Mouse (Mus musculus) spleen, adult 2 months (tissue): ENCODE results near the gene Rasgrp4. TPM values are rescaled to one million over a fixed set of nuclear protein-coding genes. Genes with fewer than 3 reads are reported as not detected.

ENCODE experiments used
- DNase-seq, 2 experiments: peaks; one replicate each; pipeline versions ENCODE4 v3.0.0 to v3.0.0-alpha.2; 2012 to 2021; ENCODE audit warnings: low spot score in 2 of 2, low read depth in 1 of 2
- H3K27ac ChIP-seq: fragments of 200-500 bp; 2 replicates; pipeline ENCODE4 v1.5.1; 2012; ENCODE audit warnings: low read length, inconsistent platforms; ENCODE audit not compliant: insufficient read depth
- H3K27me3 ChIP-seq: fragments of 200-500 bp; 2 replicates; pipeline ENCODE4 v1.6.1; 2012; ENCODE audit warnings: mild to moderate bottlenecking, moderate library complexity, low read length, inconsistent platforms; ENCODE audit not compliant: control insufficient read depth, insufficient read depth
- H3K36me3 ChIP-seq: fragments of 200-500 bp; 2 replicates; pipeline ENCODE4 v1.6.1; 2012; ENCODE audit warnings: mild to moderate bottlenecking, low read length, inconsistent platforms; ENCODE audit not compliant: control insufficient read depth, insufficient read depth
- H3K4me1 ChIP-seq: fragments of 200-500 bp; 2 replicates; pipeline ENCODE4 v1.6.1; 2011; ENCODE audit warnings: inconsistent platforms; ENCODE audit not compliant: control insufficient read depth, insufficient read depth, insufficient read length
- H3K4me3 ChIP-seq: fragments of 200-500 bp; 2 replicates; pipeline ENCODE4 v1.5.1; 2011; ENCODE audit warnings: mild to moderate bottlenecking, inconsistent platforms; ENCODE audit not compliant: insufficient read depth, insufficient read length; ENCODE audit errors: extremely low read depth
- CTCF ChIP-seq: fragments of 200-500 bp; IDR thresholded peaks from 2 replicates; pipeline ENCODE4 v1.5.1; 2011; ENCODE audit warnings: mild to moderate bottlenecking, inconsistent platforms; ENCODE audit not compliant: insufficient read depth, insufficient read length, insufficient replicate concordance; ENCODE audit errors: extremely low read depth
- POLR2A ChIP-seq: fragments of 200-500 bp; IDR thresholded peaks from 2 replicates; pipeline ENCODE4 v1.6.1; 2011; ENCODE audit warnings: low read depth, low read length, inconsistent platforms
- WGBS: fragments of 180-500 bp; shearing (Covaris S2); methylation state at CpG from one replicate; pipeline ENCODE4 v1.1.7; 2018; 5-methylcytosine and 5-hydroxymethylcytosine counted together
- polyA plus RNA-seq: library from polyadenylated mRNA; depleted of rRNA; stranded (reverse); fragments of >200 nt; gene quantifications from 2 replicates; pipeline ENCODE4 v1.2.3, GENCODE M21; 2012

The Rasgrp4 gene
- polyA plus RNA-seq, 1 experiment: 16.4 TPM

DNA sequence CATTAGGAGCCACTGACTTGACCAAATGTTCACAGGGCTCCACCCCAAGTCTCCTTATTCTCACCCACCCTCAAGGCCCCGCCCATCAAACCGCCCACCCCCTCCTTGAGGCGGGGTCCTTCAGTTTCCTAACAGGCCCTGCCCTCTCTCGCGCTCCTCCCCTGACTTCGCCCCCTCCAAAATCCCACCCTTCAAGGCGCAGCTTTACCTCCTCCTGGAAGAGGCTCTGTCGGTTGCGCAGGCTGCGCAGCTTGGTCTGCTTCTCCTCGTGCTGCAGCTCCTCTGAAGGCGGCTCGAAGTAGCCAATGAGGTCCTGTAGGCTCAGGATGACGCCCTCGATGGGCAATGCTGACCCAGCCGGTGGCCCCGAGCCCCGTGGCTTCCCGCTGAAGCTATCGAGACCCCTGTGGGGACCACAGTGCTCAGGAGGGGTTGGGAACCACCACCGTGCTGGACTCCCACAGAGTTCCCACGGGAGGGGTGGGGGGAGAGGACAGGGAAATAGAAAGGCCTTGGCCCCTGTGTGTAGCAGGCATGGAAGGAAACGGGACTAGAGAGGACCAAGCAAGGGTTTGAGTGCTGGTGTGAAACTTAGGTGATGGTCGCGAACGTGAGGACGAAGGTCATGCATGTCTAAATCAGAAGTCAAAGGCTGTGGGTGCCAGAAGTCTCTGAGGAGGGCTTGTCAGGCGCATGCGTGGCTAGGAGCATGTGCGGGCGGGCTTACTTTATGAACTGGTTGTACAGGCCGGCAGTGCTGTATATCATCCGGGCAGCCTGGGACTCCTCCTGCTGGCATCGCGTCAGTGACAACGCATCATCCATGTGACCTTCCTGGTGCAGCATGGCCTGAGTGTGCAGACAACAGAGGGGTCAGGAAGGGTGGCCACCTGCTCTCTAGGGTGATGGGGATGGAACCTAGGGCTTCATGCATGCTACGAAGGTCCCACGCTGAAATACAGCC, 25.4 kb upstream of the Rasgrp4 start:
- 59% methylated on average over 38 of the region's 38 CpGs for WGBS
- H3K4me1 ChIP-seq: no peaks in the 10 kb centered on the region
- no peaks in the 10 kb centered on the region for H3K36me3 ChIP-seq
- no peak for TF ChIP-seq POLR2A
- TF ChIP-seq CTCF: no peak
- H3K4me3 ChIP-seq: no peak overlapping the region
- DNase-seq: no peak
- no peak overlapping the region for H3K27ac ChIP-seq
- no peaks in the 10 kb centered on the region for H3K27me3 ChIP-seq

- H3K4me3 ChIP-seq: no peak overlapping the region
- TF ChIP-seq CTCF: no peak
- TF ChIP-seq POLR2A: no peak
- H3K4me1 ChIP-seq: no peaks in the 10 kb centered on the region
- H3K36me3 ChIP-seq: no peaks in the 10 kb centered on the region
- H3K27me3 ChIP-seq: no peaks in the 10 kb centered on the region
- 68% methylated on average over 18 of the region's 18 CpGs for WGBS
- DNase-seq: no peak
- no peak overlapping the region for H3K27ac ChIP-seq
These were observed 16.4 kb upstream of the Rasgrp4 start for GRCm38 (mm10) chr7:29118142-29118851.

- TF ChIP-seq CTCF: no peak
- no peak for TF ChIP-seq POLR2A
- DNase-seq: no peak
- Histone ChIP-seq H3K36me3 (no peaks in the 10 kb centered on the region), H3K27ac (no peak overlapping the region), H3K4me1 (no peaks in the 10 kb centered on the region), H3K27me3 (no peaks in the 10 kb centered on the region; the same call in 1 of the 2 replicates), H3K4me3 (no peak overlapping the region)
- 79% methylated on average over 1 of the region's 1 CpGs for WGBS
These were observed 15.1 kb upstream of the Rasgrp4 start for GRCm38 (mm10) chr7:29119526-29119925.

DNA sequence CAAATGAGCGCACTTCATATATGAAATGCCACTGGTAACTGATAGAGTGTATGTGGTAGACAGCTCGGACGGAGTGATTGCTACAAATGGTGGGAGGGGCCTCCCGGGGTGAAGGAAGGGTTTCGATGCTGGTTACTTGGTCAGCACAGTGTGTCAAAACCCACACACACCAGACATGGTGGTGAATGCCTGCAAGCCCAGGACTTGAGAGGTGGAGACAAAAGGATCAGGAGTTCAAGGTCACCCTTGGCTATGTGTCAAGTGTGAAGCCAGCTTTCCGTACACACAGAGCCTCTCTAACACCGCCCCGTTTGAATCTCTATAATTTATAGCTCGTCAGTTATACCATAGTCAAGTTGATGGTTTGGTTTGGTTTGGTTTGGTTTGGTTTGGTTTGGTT, 11.8 kb upstream of the Rasgrp4 start:
- TF ChIP-seq POLR2A: no peak
- TF ChIP-seq CTCF: no peak
- H3K27ac ChIP-seq: no peak overlapping the region
- H3K4me1 ChIP-seq: no peaks in the 10 kb centered on the region; the same call in 1 of the 2 replicates
- H3K36me3 ChIP-seq: no peaks in the 10 kb centered on the region
- peaks cover 2% of the 10 kb centered on the region; the same call in 1 of the 2 replicates for H3K27me3 ChIP-seq
- 89% methylated on average over 9 of the region's 9 CpGs for WGBS
- no peak for DNase-seq
- H3K4me3 ChIP-seq: no peak overlapping the region

DNA sequence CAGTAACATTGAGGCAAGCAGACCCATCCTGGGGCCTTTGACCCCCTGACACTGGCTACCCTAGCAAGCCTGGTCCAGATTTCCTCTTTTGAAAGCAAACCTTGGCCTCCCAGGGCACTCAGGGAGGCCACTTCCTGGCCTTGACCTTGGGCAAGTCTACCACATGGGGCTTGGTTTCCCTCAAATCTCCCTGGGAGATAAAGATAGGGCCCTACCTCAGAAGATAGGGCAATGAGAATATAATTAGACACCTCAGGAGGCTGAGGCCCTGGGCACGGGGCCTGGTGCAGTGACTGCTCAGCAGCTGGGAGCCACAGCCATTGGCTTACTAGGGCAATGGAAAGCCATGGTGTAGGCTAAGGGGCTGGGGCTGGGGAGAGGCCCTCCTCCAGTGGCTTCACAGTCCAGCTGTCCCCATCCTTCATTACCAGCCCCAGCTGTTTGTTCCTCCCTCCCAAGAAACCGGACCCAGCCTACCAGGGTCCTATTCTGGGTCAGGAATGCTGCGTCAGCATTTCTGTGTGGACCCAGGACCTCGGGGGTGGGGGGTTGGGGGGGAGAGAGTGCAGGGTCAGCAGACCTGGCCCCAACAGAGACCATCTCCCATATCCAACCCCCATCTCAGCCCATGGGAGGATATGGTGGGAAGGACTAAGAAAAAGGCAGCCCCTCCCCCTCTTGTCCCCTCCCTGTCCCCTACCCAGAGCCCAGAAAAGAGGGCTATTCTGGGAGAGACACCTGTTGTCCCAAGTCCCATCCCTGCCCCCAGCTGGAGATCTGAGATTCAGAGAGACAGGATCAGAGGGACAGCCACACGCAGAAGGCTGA, 10.9 kb upstream of the Rasgrp4 start:
- Histone ChIP-seq H3K27me3 (peaks cover 2% of the 10 kb centered on the region; the same call in 1 of the 2 replicates), H3K36me3 (no peaks in the 10 kb centered on the region), H3K4me3 (no peak overlapping the region), H3K27ac (no peak overlapping the region), H3K4me1 (no peaks in the 10 kb centered on the region; the same call in 1 of the 2 replicates)
- TF ChIP-seq CTCF (no peak), POLR2A (no peak)
- no peak for DNase-seq
- 52% methylated on average over 5 of the region's 5 CpGs for WGBS

GRCm38 (mm10) chr7:29124970-29125369, 9.7 kb upstream of the Rasgrp4 start, which contains the start of gene Ryr1:
TSS of gene Ryr1 (minus strand) at chr7:29125179.
- Histone ChIP-seq H3K27ac (no peak within 1 kb of the TSS), H3K4me3 (no peak within 1 kb of the TSS), H3K36me3 (no peaks in the 10 kb centered on the region), H3K27me3 (peaks cover 2% of the 10 kb centered on the region; the same call in 1 of the 2 replicates), H3K4me1 (no peaks in the 10 kb centered on the region; the same call in 1 of the 2 replicates)
- 2% methylated on average over 16 of the region's 16 CpGs for WGBS
- DNase-seq: peak in 1 of 2 experiments; percentile 17
- TF ChIP-seq CTCF: no peak
- no peak for TF ChIP-seq POLR2A
